In the genomic region with DNA sequence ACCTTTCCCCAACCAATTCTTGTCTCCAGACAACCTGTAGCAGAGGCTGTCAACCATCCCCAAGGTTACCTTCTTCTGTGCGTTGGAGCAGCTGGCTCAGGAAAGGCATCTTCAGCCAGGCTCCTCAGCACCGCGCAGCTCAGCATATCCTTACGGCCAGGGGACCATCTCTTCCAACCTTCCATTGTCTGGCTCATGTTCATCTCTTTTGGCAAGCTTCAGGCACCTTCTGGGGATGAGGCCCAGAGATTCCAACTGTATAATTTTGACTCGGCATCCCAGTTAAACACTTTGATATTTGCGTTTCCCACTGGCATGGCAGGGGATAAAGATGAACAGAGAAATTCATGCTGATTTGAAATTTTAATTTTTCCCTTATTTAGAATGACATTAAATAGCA, we compare ENCODE assay signal across 35 mouse cellular contexts. TPM values are rescaled to one million over a fixed set of nuclear protein-coding genes. Genes with fewer than 3 reads are reported as not detected.
DNase-seq lines count a peak whose midpoint lies in the region; ATAC-seq and TF ChIP-seq lines count a peak whose summit lies in the region.
"Had no signal": no experiment of that assay in that cellular context is flagged by ENCODE, and none has a peak within 500 bp of the region (broad histone marks: within the 10 kb centered on the region; RNA-seq: fewer than 3 reads in every experiment).

No protein-coding gene starts in this region.

- H3K9ac ChIP-seq in forebrain, embryonic 16.5 days (replicated peaks; ENCODE audit: low read depth, low read length) = no peak overlapping the region
- H3K9ac ChIP-seq in forebrain, embryonic 15.5 days (replicated peaks) = no peak overlapping the region
- H3K9ac ChIP-seq: forebrain, embryonic 13.5 days; heart, embryonic 15.5 days; kidney, embryonic 15.5 days; limb, embryonic 12.5 days; liver, embryonic 15.5 days; lung, embryonic 15.5 days had no signal

- no peak for TF ChIP-seq CTCF in layer of hippocampus, adult 2 months (conservative IDR thresholded peaks at IDR 0.05)
- no peak for TF ChIP-seq CTCF in lung, adult 2 months (IDR thresholded peaks at IDR 0.05; ENCODE audit: insufficient read depth, low read length)

- no peak overlapping the region for H3K4me2 ChIP-seq in forebrain, embryonic 16.5 days (ENCODE audit: low read length)
- H3K4me2 ChIP-seq in forebrain, embryonic 15.5 days (replicated peaks) = no peak overlapping the region
- H3K4me2 ChIP-seq: forebrain, embryonic 13.5 days; heart, embryonic 15.5 days; kidney, embryonic 15.5 days; limb, embryonic 12.5 days; liver, embryonic 15.5 days; lung, embryonic 15.5 days; midbrain, embryonic 11.5 days had no signal

- H3K27ac ChIP-seq in forebrain, embryonic 16.5 days (ENCODE audit: low read length) = no peak overlapping the region
- no peak overlapping the region; the same call in 1 of the 2 replicates for H3K27ac ChIP-seq in forebrain, embryonic 15.5 days (replicated peaks)
- peak overlapping the region; percentile 72; the same call in 1 of the 2 replicates for H3K27ac ChIP-seq in layer of hippocampus, adult 2 months
- H3K27ac ChIP-seq: forebrain, embryonic 13.5 days; heart, embryonic 10.5 days; heart, embryonic 15.5 days; kidney, embryonic 15.5 days; limb, embryonic 12.5 days; liver, embryonic 15.5 days; lung, embryonic 15.5 days had no signal

- WGBS in forebrain, embryonic 16.5 days = 71% methylated on average over 6 of the region's 6 CpGs
- 76% methylated on average over 6 of the region's 6 CpGs for WGBS in forebrain, embryonic 15.5 days
- WGBS in lung, adult 2 months = 88% methylated on average over 6 of the region's 6 CpGs

- no peaks in the 10 kb centered on the region for H3K27me3 ChIP-seq in forebrain, embryonic 16.5 days (replicated peaks; ENCODE audit: control insufficient read depth, insufficient read depth, low read length)
- no peaks in the 10 kb centered on the region for H3K27me3 ChIP-seq in forebrain, embryonic 15.5 days
- H3K27me3 ChIP-seq: forebrain, embryonic 13.5 days; heart, embryonic 15.5 days; kidney, embryonic 15.5 days; limb, embryonic 12.5 days; liver, embryonic 15.5 days; lung, embryonic 15.5 days had no signal

- DNase-seq in layer of hippocampus, adult 2 months (ENCODE audit: low spot score in 2 of 2) = peak in 1 of 2 experiments; percentile 31
- no peak for DNase-seq in layer of hippocampus, postnatal 25 days (ENCODE audit: extremely low spot score in 1 of 2, low spot score in 1 of 2)
- DNase-seq in brain, adult 2 months (ENCODE audit: low read depth, low spot score) = peak; percentile 35
- peak; percentile 82 for DNase-seq in cerebellum, postnatal 10 days
- DNase-seq in Muller cell, postnatal 12 days (ENCODE audit: inconsistent ontology term) = no peak
- no peak for DNase-seq in lung, adult 2 months
- DNase-seq: adrenal gland, adult 2 months; adrenal gland, postnatal 36 days; B cell, adult 2 months; gastrocnemius, postnatal 25 days; heart, adult 11 months; kidney, adult 18-20 months; kidney, postnatal 25 days; lung, postnatal 36 days; spleen, adult 18-20 months; thymus, postnatal 14 days had no signal

- H3K4me1 ChIP-seq in forebrain, embryonic 16.5 days (replicated peaks; ENCODE audit: control insufficient read depth, insufficient read depth, low read length) = no peaks in the 10 kb centered on the region
- H3K4me1 ChIP-seq in forebrain, embryonic 15.5 days = no peaks in the 10 kb centered on the region
- H3K4me1 ChIP-seq in lung, adult 2 months (ENCODE audit: control insufficient read depth, insufficient read depth, low read length) = no peaks in the 10 kb centered on the region
- H3K4me1 ChIP-seq: forebrain, embryonic 13.5 days; heart, embryonic 10.5 days; heart, embryonic 15.5 days; kidney, embryonic 15.5 days; limb, embryonic 12.5 days; liver, embryonic 15.5 days; lung, embryonic 15.5 days had no signal

- peak; percentile 58 for ATAC-seq in forebrain, embryonic 16.5 days
- ATAC-seq in forebrain, embryonic 15.5 days (replicated peaks) = no peak
- ATAC-seq: activated CD4-positive, CD25-positive, alpha-beta regulatory T cell, adult 4 months; forebrain, embryonic 13.5 days; hindbrain, embryonic 16.5 days; midbrain, embryonic 16.5 days had no signal

- H3K4me3 ChIP-seq in forebrain, embryonic 16.5 days (replicated peaks; ENCODE audit: low read length) = no peak overlapping the region
- no peak overlapping the region for H3K4me3 ChIP-seq in forebrain, embryonic 15.5 days
- H3K4me3 ChIP-seq in layer of hippocampus, adult 2 months = no peak overlapping the region
- no peak overlapping the region for H3K4me3 ChIP-seq in lung, adult 2 months (replicated peaks; ENCODE audit: extremely low read depth, low read depth, low read length)
- H3K4me3 ChIP-seq: forebrain, embryonic 13.5 days; heart, embryonic 10.5 days; heart, embryonic 15.5 days; kidney, embryonic 15.5 days; limb, embryonic 12.5 days; liver, embryonic 15.5 days; lung, embryonic 15.5 days had no signal

- TF ChIP-seq POLR2A in lung, adult 2 months (IDR thresholded peaks at IDR 0.05; ENCODE audit: borderline replicate concordance, extremely low read depth, low read depth, low read length) = no peak

- H3K36me3 ChIP-seq in forebrain, embryonic 16.5 days (ENCODE audit: control insufficient read depth, insufficient read depth) = no peaks in the 10 kb centered on the region
- no peaks in the 10 kb centered on the region for H3K36me3 ChIP-seq in forebrain, embryonic 15.5 days
- H3K36me3 ChIP-seq: heart, embryonic 10.5 days; heart, embryonic 15.5 days; kidney, embryonic 15.5 days; limb, embryonic 12.5 days; liver, embryonic 15.5 days; lung, embryonic 15.5 days had no signal

- H3K9me3 ChIP-seq in forebrain, embryonic 16.5 days (ENCODE audit: control insufficient read depth, low read length) = no peaks in the 10 kb centered on the region
- H3K9me3 ChIP-seq in forebrain, embryonic 15.5 days = no peaks in the 10 kb centered on the region
- H3K9me3 ChIP-seq: liver, embryonic 15.5 days; lung, embryonic 15.5 days had no signal

RNA-seq across cellular contexts. Expression of gene Pank3, which starts 25.7 kb away (rescaled TPM):
- 24.4 and 28.8 TPM in 2 replicates for polyA plus RNA-seq in forebrain, embryonic 16.5 days (2015; fragmentation: Nextera tagmentation; extraction: Ambion mirVana)
- 23.1 and 24.2 TPM in 2 replicates for polyA plus RNA-seq in forebrain, embryonic 15.5 days (2015; fragmentation: Nextera tagmentation; extraction: Ambion mirVana)
- 10 to 100 TPM; 35.6 to 38.0 TPM for total RNA-seq in layer of hippocampus, adult 2 months (2021)
- 10 to 100 TPM; 43.8 to 44.8 TPM for total RNA-seq in layer of hippocampus, postnatal 25 days (2021)
- 5.5 and 8.8 TPM in 2 replicates for polyA plus RNA-seq in lung, adult 2 months (2012; rRNA removed)

RNA-seq across cellular contexts. Expression of gene Fbll1, which starts 55.1 kb away (rescaled TPM):
- 13.1 and 15.6 TPM in 2 replicates for polyA plus RNA-seq in forebrain, embryonic 16.5 days (2015; fragmentation: Nextera tagmentation; extraction: Ambion mirVana)
- 15.6 and 20.8 TPM in 2 replicates for polyA plus RNA-seq in forebrain, embryonic 15.5 days (2015; fragmentation: Nextera tagmentation; extraction: Ambion mirVana)
- 10 to 100 TPM; 42.9 to 48.9 TPM for total RNA-seq in layer of hippocampus, adult 2 months (2021)
- total RNA-seq in layer of hippocampus, postnatal 25 days (2021) = 10 to 100 TPM; 50.7 to 53.7 TPM
- not detected in 2 replicates for polyA plus RNA-seq in lung, adult 2 months (2012; rRNA removed)
- total RNA-seq: adrenal gland, adult 2 months; gastrocnemius, postnatal 25 days; heart, postnatal 25 days; liver, adult 2 months; megakaryocyte, adult 5-6 weeks; neutrophil, adult 5-6 weeks had no signal
- polyA plus RNA-seq: activated CD4-positive, CD25-positive, alpha-beta regulatory T cell, adult 4 months; heart, embryonic 10.5 days; heart, embryonic 15.5 days; limb, embryonic 12.5 days; liver, adult 2 months; liver, embryonic 15.5 days; stomach, embryonic 16.5 days; urinary bladder, adult 2 months had no signal

Comparison
In these comparisons a context has a peak if more than half of its experiments do, and no peak if none do; other contexts are left out.
1. DNase-seq: peak in brain, adult 2 months (single experiment) and cerebellum, postnatal 10 days (2 of 2); none in layer of hippocampus, postnatal 25 days (0 of 2), Muller cell, postnatal 12 days (single experiment) and lung, adult 2 months (single experiment).
2. RNA of gene Fbll1, which starts 55.1 kb away (polyA plus RNA-seq): 15.6 to 20.8 TPM in forebrain, embryonic 15.5 days and 13.1 to 15.6 TPM in forebrain, embryonic 16.5 days; not detected in lung, adult 2 months; every median in the first group is over 10 times any median in the second.